Mouse (Mus musculus): ENCODE results near the gene Zfp568. TPM values are rescaled to one million over a fixed set of nuclear protein-coding genes. Genes with fewer than 3 reads are reported as not detected.

Zfp568 gene
- total and polyA plus RNA-seq, 2 experiments from 2014 or later, result 13.6 to 38.3 TPM

GRCm38 (mm10) chr7:30072146-30073028 is 88.6 kb downstream of the Zfp568 start, which contains the start of gene Zfp82:
Gene Zfp82, minus strand, starts transcription at chr7:30072900.
- Histone ChIP-seq H3K9ac (replicated peaks; ENCODE audit: low read depth, low read length) (peak within 1 kb of the TSS; percentile 67), H3K27me3 (ENCODE audit: control insufficient read depth, insufficient read depth, low read length) (no peaks in the 10 kb centered on the region), H3K4me3 (ENCODE audit: low read depth, low read length) (peak within 1 kb of the TSS; percentile 88), H3K27ac (ENCODE audit: low read depth) (peak within 1 kb of the TSS; percentile 26; the same call in 1 of the 2 replicates), H3K36me3 (replicated peaks; ENCODE audit: control insufficient read depth, insufficient read depth, low read length) (peaks cover 10% of the 10 kb centered on the region), H3K4me2 (ENCODE audit: low read depth, low read length) (peak within 1 kb of the TSS; percentile 99), H3K9me3 (replicated peaks; ENCODE audit: control insufficient read depth, low read length) (no peaks in the 10 kb centered on the region), H3K4me1 (ENCODE audit: control insufficient read depth, insufficient read depth) (no peaks in the 10 kb centered on the region)
- TF ChIP-seq EP300 (IDR thresholded peaks at IDR 0.05; ENCODE audit: low read depth), result no peak
- no peak for TF ChIP-seq CTCF (IDR thresholded peaks at IDR 0.05; ENCODE audit: low read depth)
- peak; percentile 81 for DNase-seq (ENCODE audit: low spot score)
- under 1% methylated on average over 50 of the region's 50 CpGs for WGBS
- peak; percentile 91 for ATAC-seq (ENCODE audit: insufficient read depth, low read depth)

Other genes with a start within 250 kb of the Zfp568 start
- 5.3 and 7.4 TPM in 2 replicates for gene Zfp84, start 215.4 kb upstream of the Zfp568 start, total RNA-seq (2014; rRNA removed; ENCODE audit: low replicate concordance)
- 6.0 and 6.1 TPM in 2 replicates for gene Zfp84, start 215.4 kb upstream of the Zfp568 start, polyA plus RNA-seq (2015; fragmentation: Nextera tagmentation; extraction: Ambion mirVana)
- gene Zfp30, start 200.0 kb upstream of the Zfp568 start, total RNA-seq (2014; rRNA removed; ENCODE audit: low replicate concordance), result 4.6 and 5.6 TPM in 2 replicates
- gene Zfp30, start 200.0 kb upstream of the Zfp568 start, polyA plus RNA-seq (2015; fragmentation: Nextera tagmentation; extraction: Ambion mirVana), result 8.1 and 8.4 TPM in 2 replicates
- 2.4 and 3.1 TPM in 2 replicates for gene Zfp790, start 167.8 kb upstream of the Zfp568 start, total RNA-seq (2014; rRNA removed; ENCODE audit: low replicate concordance)
- 8.3 and 9.3 TPM in 2 replicates for gene Zfp790, start 167.8 kb upstream of the Zfp568 start, polyA plus RNA-seq (2015; fragmentation: Nextera tagmentation; extraction: Ambion mirVana)
- gene Zfp940, start 130.3 kb upstream of the Zfp568 start, total RNA-seq (2014; rRNA removed; ENCODE audit: low replicate concordance), result 2.7 TPM in 1 of 2 replicates, not detected in the other
- 0.55 and 0.56 TPM in 2 replicates for gene Zfp940, start 130.3 kb upstream of the Zfp568 start, polyA plus RNA-seq (2015; fragmentation: Nextera tagmentation; extraction: Ambion mirVana)
- 0.70 and 0.80 TPM in 2 replicates for gene Zfp420, start 124.0 kb upstream of the Zfp568 start, total RNA-seq (2014; rRNA removed; ENCODE audit: low replicate concordance)
- gene Zfp420, start 124.0 kb upstream of the Zfp568 start, polyA plus RNA-seq (2015; fragmentation: Nextera tagmentation; extraction: Ambion mirVana), result 2.2 and 2.5 TPM in 2 replicates
- 7.5 and 12.8 TPM in 2 replicates for gene Zfp27, start 77.4 kb upstream of the Zfp568 start, total RNA-seq (2014; rRNA removed; ENCODE audit: low replicate concordance)
- 6.5 and 7.7 TPM in 2 replicates for gene Zfp27, start 77.4 kb upstream of the Zfp568 start, polyA plus RNA-seq (2015; fragmentation: Nextera tagmentation; extraction: Ambion mirVana)
- 2.5 and 5.3 TPM in 2 replicates for gene Zfp383, start 75.7 kb upstream of the Zfp568 start, total RNA-seq (2014; rRNA removed; ENCODE audit: low replicate concordance)
- 2.5 and 3.0 TPM in 2 replicates for gene Zfp383, start 75.7 kb upstream of the Zfp568 start, polyA plus RNA-seq (2015; fragmentation: Nextera tagmentation; extraction: Ambion mirVana)
- 2.0 and 3.2 TPM in 2 replicates for gene Zfp74, start 29.9 kb upstream of the Zfp568 start, total RNA-seq (2014; rRNA removed; ENCODE audit: low replicate concordance)
- 5.4 and 5.5 TPM in 2 replicates for gene Zfp74, start 29.9 kb upstream of the Zfp568 start, polyA plus RNA-seq (2015; fragmentation: Nextera tagmentation; extraction: Ambion mirVana)
- 5.7 and 6.0 TPM in 2 replicates for gene Zfp14, start 67.4 kb downstream of the Zfp568 start, total RNA-seq (2014; rRNA removed; ENCODE audit: low replicate concordance)
- 2.2 and 2.6 TPM in 2 replicates for gene Zfp14, start 67.4 kb downstream of the Zfp568 start, polyA plus RNA-seq (2015; fragmentation: Nextera tagmentation; extraction: Ambion mirVana)
- 0.08 and 0.54 TPM in 2 replicates for gene Zfp82, start 88.9 kb downstream of the Zfp568 start, total RNA-seq (2014; rRNA removed; ENCODE audit: low replicate concordance)
- 1.9 and 2.4 TPM in 2 replicates for gene Zfp82, start 88.9 kb downstream of the Zfp568 start, polyA plus RNA-seq (2015; fragmentation: Nextera tagmentation; extraction: Ambion mirVana)
- gene Gm26920, start 106.5 kb downstream of the Zfp568 start, total RNA-seq (2014; rRNA removed; ENCODE audit: low replicate concordance), result not detected in 2 replicates
- 0.18 TPM in 1 of 2 replicates, not detected in the other for gene Gm26920, start 106.5 kb downstream of the Zfp568 start, polyA plus RNA-seq (2015; fragmentation: Nextera tagmentation; extraction: Ambion mirVana)
- gene Zfp566, start 106.6 kb downstream of the Zfp568 start, total RNA-seq (2014; rRNA removed; ENCODE audit: low replicate concordance), result not detected in 2 replicates
- 4.1 and 4.6 TPM in 2 replicates for gene Zfp566, start 106.6 kb downstream of the Zfp568 start, polyA plus RNA-seq (2015; fragmentation: Nextera tagmentation; extraction: Ambion mirVana)
- gene Zfp260, start 110.8 kb downstream of the Zfp568 start, total RNA-seq (2014; rRNA removed; ENCODE audit: low replicate concordance), result 33.1 and 54.8 TPM in 2 replicates
- gene Zfp260, start 110.8 kb downstream of the Zfp568 start, polyA plus RNA-seq (2015; fragmentation: Nextera tagmentation; extraction: Ambion mirVana), result 54.6 and 57.9 TPM in 2 replicates
- gene Zfp382, start 138.0 kb downstream of the Zfp568 start, total RNA-seq (2014; rRNA removed; ENCODE audit: low replicate concordance), result 2.6 and 4.5 TPM in 2 replicates
- 3.8 and 4.6 TPM in 2 replicates for gene Zfp382, start 138.0 kb downstream of the Zfp568 start, polyA plus RNA-seq (2015; fragmentation: Nextera tagmentation; extraction: Ambion mirVana)
- gene Zfp146, start 185.8 kb downstream of the Zfp568 start, total RNA-seq (2014; rRNA removed; ENCODE audit: low replicate concordance), result 18.6 and 29.7 TPM in 2 replicates
- gene Zfp146, start 185.8 kb downstream of the Zfp568 start, polyA plus RNA-seq (2015; fragmentation: Nextera tagmentation; extraction: Ambion mirVana), result 4.4 and 5.7 TPM in 2 replicates
- 516 and 816 TPM in 2 replicates for gene Cox7a1, start 200.2 kb downstream of the Zfp568 start, total RNA-seq (2014; rRNA removed; ENCODE audit: low replicate concordance)
- 1,339 and 1,426 TPM in 2 replicates for gene Cox7a1, start 200.2 kb downstream of the Zfp568 start, polyA plus RNA-seq (2015; fragmentation: Nextera tagmentation; extraction: Ambion mirVana)
- gene Capns1, start 214.9 kb downstream of the Zfp568 start, total RNA-seq (2014; rRNA removed; ENCODE audit: low replicate concordance), result 356 and 427 TPM in 2 replicates
- gene Capns1, start 214.9 kb downstream of the Zfp568 start, polyA plus RNA-seq (2015; fragmentation: Nextera tagmentation; extraction: Ambion mirVana), result 84.4 and 88.5 TPM in 2 replicates
- gene Polr2i, start 248.0 kb downstream of the Zfp568 start, total RNA-seq (2014; rRNA removed; ENCODE audit: low replicate concordance), result 105 and 799 TPM in 2 replicates
- 109 and 112 TPM in 2 replicates for gene Polr2i, start 248.0 kb downstream of the Zfp568 start, polyA plus RNA-seq (2015; fragmentation: Nextera tagmentation; extraction: Ambion mirVana)
- 40.0 and 80.7 TPM in 2 replicates for gene Tbcb, start 248.3 kb downstream of the Zfp568 start, total RNA-seq (2014; rRNA removed; ENCODE audit: low replicate concordance)
- 131 and 137 TPM in 2 replicates for gene Tbcb, start 248.3 kb downstream of the Zfp568 start, polyA plus RNA-seq (2015; fragmentation: Nextera tagmentation; extraction: Ambion mirVana)

All from heart, postnatal 0 days (tissue).